Mouse (Mus musculus) MN1 (cell line): ENCODE data around the gene Comt.
A peak's percentile ranks its signal among the peaks of the same experiment; 100 is the strongest.

Source experiments
- DNase-seq: peaks from one replicate; pipeline ENCODE4 v3.0.0-alpha.2; 2016; ENCODE audit warnings: low spot score

Comt gene

DNA sequence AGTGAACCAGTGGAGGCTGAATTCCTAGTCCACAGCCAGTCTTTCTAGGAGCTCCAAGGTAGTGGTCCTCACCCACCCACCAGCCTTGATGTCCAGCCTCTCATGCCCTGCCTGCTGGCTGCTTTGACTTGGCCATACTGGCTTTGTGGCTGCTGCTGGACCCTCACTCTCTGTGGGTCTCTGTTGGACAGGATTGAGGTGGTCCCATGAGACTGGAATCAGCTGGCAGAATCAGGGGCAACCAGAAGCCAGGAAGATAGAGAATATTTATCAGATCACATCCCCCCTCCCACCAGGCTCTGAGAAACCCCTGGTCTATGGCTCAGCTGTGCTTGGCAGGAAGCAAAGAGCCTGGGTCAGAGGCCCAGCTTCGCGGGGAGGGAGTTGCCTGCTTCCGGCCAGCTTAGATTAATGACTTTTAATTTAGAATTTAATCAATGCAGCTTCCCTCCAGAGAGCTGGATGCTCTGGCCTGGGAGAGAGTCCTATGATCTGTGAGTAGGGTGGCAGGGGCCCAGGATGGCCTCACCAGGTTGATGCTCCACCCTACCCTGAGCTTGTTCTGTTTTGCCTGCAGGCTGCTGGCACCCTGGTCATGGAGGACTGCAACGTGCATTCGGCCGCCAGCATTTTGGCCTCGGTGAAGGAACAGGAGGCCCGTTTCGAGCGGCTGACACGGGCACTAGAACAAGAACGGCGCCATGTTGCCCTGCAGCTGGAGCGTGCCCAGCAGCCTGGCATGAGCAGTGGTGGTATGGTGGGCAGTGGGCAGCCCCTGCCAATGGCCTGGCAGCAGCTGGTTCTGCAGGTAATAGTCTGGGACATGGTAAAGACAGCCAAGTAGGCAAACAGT, 37.8 kb downstream of the Comt start:
- DNase-seq: no peak

DNA sequence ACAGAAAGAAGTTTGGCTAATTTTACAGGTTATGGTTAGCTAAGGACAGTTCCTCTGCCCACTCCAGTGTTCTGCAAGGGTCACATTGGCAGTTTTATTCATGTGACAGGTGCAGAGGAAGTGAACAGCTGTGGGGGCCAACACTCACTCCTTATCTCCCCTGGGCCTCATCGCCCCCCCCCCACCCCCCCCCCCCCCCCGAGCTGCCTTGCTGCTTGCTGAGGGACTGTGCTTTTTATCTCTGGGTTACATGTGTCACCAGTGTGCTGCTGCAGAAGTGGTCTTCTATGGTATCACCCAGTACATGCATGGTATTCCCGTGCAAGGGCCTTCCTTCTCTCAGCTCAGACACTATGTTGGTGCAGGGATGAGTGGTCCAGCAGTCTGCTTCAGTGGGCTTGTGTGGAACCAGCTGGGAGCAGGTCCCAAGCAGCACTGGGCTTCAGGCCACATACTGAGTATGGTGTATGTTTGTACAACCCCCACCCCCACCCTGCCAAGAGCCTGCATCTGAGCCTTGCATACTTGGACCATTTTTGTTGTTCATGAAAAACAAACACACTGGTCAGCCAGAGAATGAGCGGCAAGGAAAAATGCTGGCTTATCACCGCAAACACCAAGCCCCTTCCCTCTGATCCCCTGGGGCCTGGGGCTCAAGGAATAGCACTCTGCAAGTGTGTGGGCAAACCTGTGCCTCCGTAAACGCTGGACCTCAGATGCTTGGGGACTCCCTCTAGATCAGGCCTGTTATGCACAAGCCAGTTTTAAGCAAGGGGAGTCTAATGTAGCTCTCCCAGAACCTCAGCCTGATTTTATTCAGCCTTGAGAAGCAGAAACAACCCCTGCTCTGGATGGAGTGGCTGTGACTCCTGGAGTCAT, 38.7 kb downstream of the Comt start:
- no peak for DNase-seq

DNA sequence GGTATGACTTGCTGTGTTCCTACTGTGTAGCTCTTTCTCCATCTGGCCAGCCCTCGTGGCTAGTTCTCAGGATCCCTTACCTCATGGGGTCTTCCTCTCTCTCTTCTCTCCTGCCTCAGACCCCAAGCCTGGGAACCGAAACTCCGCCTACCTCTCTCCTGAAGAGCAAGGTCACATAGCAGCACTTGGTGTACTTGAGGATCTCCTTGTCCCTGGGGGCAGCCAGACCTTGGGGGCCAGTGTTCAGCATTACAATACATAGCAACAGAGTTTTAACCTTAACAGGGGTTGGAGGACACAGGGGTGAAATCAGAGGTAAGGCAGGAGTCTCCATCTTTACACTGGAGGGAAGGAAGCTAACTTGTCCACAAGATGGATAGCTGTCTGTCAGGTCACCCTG, 39.7 kb downstream of the Comt start:
- DNase-seq: no peak

DNA sequence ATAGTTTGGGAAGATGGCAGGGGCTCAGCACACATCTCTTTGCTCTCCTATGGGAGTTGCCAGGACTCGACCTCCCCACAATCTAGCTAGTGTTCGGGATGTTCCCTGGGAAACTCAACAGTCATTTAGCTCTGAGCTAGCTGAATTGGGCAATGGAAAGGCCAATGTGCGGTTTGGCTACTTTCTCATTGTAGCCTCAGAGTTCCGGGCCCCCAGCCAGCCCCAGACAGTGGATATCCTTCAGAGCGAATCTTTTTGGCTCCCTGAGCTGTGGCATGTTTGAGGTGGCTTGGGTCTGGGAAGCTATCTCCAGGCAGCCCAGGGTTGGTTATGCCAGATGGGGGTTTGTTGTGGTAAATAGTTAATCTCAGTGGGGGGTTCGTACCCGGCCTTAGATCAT, 40.2 kb downstream of the Comt start:
- no peak for DNase-seq

DNA sequence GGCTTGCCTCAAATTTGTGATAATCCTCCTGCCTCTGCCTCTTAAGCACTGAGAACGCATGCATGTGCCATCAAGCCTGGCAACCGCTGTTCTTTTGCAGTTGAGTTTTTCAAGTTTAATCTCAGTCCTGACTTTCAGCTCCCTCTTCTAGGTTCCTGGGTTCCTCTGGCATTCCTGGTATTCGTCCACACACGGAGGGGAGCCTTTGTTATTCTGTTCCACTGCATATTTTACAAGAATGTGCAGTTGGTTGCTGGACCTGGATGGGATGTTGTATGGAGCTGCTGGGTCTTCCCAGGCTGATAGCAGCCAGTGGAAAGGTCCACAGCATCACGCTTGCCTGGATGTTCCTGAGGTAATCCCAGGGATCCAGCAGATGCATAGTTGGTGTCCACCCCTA, 41.2 kb downstream of the Comt start:
- no peak for DNase-seq

DNA sequence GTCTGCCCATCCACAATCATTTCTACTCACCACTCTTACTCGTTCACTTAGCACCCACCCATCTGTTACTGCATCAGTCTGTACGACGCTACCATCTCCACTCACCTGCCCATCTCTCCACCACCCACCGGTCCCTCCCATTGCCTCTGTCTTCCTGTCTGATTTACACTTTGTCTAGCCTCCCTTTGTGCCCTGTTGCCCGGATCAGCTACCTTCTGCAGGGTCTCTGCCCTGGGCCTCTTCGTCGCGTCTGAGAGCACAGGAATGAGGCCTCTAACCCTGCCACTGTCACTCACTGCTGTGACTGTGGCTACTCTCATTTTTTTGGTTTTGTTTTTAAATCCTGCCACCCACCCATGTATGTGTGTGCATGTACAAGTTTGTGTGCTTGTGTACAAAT, 42.0 kb downstream of the Comt start:
- no peak for DNase-seq

DNA sequence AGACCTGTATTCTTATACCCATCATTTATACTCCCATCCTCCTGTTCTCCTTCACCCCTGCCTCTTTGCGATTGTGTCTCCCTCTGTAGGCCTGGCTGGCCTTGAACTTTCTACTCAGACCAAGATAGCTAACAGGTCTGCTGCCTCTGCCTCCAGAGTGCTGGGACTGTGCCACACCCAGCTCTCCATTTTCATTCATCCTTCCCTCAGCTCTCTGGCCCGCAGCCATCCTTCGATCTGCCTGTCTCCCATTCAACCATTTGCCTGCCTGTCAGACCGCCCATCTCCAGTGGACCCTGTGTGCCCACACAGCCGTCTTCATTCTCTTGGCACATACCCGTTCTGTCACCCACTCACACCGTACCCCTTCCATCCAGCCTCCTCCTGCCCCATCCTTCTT, 42.4 kb downstream of the Comt start:
- no peak for DNase-seq

DNA sequence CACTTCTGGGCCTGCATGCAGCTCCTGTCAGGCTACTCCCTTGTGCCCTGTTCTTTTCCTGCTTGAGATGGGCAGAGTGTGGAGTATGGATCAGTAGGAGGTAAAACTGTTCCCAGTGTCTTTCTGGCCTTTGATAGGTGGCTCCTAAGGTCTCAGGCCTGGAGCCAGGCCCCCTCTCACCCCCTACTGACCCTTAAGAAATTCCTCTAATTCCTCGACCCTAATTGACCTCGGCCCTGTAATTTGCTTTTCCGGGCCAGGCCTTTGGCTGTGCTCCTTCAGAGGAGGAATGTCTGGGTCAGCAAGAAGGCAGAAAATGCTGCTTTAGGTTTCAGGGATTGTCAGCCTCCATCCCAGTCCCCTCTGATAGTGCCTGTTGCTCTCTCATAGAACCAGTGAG, 42.9 kb downstream of the Comt start:
- no peak for DNase-seq

DNA sequence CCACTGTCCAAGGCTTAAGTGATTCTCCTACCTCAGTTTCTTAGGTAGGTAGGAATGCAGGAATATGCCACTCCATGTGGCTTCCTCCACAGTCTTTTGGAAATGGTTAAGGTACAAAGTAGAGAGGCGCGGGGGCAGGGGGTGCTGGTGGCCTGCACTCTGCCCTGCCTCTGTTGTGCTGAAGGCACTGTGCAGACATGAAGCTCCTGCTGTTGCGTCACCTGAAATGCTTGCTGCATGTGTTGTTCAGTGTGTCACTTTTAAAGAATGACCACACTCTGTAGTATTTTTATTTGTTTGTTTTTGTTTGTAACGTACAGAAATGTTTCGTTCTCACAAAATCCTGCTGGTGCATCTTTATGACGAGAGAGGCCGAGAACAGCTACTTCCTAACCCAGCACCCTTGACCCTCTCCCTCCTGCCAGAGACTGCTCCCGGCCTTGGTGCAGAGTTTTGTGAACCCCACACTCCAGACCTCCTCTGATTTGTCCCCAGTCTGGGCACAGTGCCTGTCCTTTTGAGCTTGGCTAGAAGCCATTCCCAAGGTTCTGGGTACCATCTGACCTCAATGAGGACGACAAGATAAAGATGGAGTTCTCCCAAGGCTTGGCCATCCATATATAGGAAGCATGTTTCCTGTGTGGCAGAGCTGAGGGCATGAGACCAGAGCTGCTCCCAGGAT, 43.5 kb downstream of the Comt start:
- DNase-seq: peak; percentile 45

DNA sequence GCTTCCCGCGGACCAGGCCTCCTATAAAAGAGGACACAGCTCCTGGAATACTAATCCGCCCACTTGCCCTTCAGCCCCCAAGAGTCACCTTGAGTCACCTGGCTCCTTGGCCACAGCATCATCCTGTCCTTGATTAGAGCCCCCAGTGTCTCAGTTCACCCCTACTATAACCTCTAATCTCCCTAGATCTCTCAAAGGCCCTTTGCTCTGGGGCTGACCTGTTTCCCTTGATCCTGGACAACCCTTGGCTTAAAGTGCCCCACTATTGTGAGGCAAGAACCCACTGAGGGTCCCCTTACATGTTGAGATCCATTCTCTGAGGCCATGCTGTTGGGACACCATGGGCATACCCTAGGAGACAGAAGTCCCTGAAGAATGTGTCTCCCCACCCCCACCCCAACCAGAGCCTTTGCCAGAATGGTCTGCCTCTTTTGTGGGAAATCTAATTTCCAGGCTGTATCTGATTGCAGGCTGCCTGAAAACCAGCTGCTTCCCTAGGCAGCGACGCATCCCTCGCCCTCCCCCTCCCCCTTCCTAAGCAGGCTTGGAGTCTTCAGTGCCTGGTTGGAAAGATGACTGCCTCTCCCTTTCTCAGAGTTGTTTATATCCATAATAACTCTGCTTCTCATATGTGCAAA, 44.9 kb downstream of the Comt start:
- peak; percentile 85 for DNase-seq

DNA sequence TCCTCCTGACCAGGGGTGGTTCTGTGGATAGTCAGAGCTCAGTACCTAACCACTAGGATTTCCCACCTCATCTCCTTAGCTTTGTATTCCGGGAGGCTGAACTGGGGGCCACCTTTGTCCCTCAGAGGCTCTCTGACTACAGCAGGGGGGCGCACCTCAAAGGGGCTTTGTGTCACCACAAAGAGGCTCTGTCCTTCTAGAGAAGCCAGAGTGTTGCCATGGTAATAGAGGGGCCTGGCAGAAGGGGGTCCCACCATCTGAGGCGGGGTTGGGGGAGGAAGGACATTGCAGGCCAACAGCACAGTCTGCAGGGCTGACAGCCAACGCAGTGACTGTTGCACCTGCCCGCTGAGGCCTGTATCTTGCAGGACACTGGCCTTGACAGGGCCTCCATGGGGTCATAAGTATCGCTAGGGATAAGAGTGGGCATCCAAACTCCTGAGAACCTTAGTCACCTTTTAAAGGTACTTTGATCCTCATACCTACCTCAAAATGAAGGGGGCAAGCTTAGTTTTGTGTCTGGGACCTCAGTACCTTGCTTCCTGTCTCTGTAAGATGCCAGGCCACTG, 46.1 kb downstream of the Comt start:
- DNase-seq: no peak

DNA sequence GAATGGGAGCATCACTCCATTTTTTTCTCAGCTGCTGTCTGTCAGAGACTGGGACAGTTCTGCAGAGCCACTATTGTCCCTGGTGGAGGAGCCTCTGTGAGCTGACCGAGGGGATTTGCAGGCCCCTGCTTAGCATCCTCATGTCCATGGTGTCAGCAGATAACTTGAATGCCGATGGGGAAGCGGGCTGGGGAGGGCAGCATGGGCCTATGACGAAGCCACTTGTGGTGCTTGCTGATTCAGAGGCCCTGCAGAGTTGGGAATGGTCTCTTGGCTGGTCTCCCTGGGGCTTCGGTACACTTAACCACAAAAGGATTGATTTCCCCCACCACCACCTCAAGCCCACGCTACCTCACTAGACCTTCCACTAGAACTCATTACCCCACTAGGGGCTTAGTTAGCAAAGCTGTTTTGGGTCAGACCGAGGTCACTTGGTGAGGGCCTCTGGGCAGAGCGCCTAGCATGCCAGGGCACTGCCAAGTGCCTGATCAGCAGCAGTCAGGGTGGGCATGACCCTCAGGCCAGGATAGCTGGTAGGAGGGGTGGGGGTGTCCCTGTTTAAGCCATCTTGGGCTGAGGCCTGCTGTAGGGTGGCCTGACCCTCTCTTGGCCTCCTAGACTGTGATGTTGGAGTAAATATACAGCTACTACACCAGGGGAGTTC, 47.2 kb downstream of the Comt start:
- DNase-seq: no peak

DNA sequence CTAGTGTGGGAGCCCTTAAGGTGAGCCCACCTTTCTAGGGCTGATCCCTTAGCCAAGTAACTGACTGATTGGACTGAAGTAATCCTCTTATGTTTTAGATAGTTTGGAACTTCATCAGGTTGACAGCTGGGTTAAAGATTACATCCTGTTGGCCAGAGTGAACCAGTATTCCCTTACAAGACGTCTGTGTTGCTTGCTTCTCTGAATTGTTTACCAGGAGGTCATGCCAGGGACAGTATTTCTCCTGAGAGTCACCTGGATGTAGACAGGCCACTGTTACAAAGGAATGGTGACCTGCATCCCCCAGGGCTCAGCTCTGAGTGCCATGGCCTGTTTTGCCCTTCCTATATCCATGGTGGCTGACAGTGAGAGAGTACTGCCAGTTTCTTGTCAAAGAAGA, 48.2 kb downstream of the Comt start:
- no peak for DNase-seq

DNA sequence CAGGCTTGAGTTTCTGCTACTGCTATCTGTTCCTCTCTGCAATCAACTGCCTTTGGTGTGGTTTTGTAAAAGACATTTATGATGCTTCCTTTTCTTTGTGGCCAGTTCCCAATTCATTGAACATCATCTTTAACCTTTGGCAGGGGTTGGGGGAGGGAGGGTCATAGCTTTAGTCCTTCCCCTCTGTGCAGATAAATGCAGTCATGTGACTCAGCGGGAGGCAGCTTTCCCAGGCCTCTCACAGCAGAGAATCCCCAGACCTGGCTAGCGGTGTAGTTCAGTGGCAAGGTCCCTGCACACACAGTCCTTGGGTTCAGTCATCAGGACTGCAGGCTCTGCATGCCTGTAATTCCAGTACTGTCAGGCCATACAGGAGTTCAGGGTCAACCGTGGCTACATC, 49.4 kb downstream of the Comt start:
- DNase-seq: peak; percentile 54

DNA sequence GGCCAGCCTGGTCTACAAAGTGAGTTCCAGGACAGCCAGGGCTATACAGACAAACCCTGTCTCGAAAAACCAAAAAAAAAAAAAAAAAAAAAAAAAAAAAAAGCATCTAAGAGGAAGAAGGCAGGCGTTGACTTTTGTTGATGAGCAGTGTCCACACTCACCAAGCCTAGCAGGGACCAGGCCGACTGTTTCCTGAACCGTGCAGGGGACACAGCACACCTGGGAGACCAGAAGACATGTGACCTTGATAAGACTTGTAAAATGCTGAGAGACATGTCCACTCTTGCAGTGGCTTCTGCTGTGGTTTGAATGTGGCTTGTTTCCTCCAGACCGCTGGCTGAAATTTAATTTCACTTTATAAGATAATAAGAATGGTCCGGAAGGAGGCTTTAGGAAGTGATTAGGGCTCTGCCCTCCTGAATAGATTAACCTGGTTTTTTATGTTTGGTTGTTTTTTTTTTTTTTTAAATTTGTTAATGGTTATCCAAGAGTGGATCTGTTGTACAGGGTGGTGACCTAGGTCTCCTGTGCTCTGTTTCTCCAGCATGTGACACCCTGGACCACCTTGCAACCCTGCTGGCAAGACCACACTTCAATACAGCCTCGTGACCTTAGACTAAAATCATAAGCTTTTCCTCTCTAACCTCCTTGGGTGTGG, 50.2 kb downstream of the Comt start:
- DNase-seq: peak; percentile 50

DNA sequence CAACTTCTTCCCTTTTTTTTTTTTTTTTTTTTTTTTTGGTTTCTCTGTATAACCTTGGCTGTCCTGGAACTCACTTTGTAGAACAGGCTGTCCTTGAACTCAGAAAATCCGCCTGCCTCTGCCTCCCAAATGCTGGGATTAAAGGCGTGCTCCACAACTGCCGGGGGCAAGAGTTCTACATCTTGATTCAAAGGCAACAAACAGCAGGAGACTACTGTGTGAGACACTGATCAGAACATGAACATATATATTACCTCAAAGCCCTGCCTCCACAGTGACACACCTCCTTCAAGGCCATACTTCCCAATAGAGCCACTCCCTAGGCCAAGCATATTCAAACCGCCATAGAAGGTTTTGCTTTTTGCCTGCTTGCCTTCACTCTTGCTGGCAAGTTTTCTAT, 53.0 kb downstream of the Comt start:
- DNase-seq: no peak

DNA sequence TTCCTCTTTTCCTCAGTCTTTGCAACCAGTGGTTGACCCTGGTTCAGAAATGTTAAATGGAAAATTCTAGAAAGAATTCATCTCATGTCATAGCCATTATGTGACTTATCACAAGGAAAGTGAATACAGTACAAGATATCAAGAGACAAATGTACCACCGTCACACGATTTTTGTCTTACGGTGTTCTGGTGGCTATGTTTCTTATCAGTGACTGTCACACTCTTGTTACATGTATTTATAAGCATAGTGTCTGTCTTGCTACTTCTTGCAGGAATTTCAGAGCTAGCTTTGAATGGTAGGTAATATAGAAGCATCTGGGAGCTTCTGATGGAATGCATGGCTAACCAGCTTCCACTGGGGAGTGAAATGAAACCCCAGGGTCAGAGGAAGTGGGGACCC, 56.5 kb downstream of the Comt start:
- DNase-seq: no peak

DNA sequence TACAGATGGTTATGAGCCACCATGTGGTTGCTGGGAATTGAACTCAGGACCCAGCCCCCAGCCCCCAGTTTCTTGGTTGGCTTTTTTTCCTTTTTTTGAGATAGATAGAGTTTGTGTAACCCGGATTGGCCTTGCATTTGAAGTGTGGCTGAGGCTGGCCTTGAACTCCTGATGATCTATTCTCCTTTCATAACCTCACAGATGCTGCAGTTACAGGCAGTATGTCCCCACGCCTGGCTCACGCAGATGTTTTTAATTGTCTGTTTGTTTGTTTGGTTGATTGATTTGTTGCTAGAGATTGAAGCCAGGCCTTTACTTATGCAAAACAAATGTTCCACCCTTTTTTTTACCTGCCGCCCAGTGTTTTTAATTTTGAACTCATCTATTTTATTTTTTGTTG, 59.8 kb downstream of the Comt start:
- DNase-seq: no peak

DNA sequence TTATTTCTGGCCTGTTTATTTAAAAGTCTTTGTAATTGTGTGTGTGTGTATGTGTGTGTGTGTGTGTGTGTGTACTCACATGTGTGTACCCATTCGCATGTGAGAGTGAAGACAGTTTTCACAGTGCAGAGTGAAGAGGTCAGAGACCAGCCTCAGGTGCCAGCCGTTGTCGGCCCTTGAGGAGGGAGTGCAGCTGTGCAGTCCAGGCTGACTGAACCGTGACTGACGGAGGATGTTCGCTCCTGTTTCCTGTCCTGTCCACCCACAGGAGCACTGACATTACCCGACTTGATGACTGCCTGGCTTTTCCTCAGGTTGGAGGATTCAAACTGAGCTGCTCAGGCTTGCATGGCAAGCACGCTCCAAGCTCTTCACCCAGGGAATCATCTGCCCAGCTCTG, 63.7 kb downstream of the Comt start:
- no peak for DNase-seq

DNA sequence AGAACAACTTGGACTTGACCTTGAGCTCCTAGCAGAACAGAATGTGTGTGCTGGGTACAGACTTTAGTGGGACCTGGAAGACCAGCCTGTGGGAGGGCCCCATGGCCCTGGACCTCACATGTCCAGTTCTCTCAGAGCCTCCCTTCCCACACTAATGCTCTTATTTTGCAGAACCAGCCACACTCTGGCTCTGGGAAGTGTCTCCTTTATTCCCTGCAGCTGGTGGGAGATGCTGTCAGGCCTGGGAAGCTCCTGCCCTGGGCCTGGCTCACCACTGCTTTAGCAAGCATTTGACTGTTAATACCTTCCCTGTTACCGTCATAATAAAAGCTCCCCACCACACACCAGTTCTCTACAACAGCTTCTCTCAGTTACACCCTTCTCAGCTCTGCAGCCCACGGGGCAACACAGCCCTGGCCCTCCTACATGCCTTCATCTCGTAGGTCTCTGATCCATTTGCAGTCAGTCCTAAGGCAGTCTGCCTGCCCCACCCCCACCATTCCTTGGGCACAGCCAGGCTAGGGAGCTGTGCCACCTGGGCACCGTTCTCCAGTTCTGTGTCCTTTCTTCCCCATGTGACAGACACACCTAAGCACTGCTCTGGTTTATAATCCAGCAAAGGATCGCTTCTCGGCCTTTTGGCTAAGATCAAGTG, 66.4 kb downstream of the Comt start:
- DNase-seq: peak; percentile 82
